Mouse (Mus musculus): ENCODE measurements around the gene Gm49416. TPM values are rescaled to one million over a fixed set of nuclear protein-coding genes. Genes with fewer than 3 reads are reported as not detected.

Gene Gm49416
- polyA plus RNA-seq, 1 experiment from 2014 or later, result not detected

DNA sequence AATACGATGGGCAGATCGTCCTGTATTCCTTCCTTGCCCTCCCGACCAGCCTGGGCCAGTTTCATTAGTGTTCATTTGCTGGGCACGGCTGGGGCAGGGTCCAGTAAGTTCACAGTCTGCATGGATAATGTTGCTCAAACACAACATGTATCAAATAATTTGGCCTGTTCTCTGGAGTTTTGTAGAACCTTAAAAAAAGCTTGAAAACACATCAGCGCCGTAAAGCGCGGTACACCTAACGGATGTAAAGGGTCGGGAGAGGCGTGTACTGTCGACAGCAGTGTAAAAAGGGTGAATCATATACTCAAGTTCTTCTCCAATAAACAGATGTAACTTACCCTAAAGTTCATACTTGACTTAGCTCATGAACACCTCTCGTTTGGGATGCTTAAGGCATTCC is 9.8 kb downstream of the Gm49416 start:
- H3K9ac ChIP-seq (ENCODE audit: low read length), result peak overlapping the region; percentile 97
- H3K4me2 ChIP-seq (ENCODE audit: low read depth, severe bottlenecking), result peak overlapping the region; percentile 71
- no peaks in the 10 kb centered on the region for H3K9me3 ChIP-seq (ENCODE audit: control insufficient read depth, low read length)
- DNase-seq (ENCODE audit: low spot score), result no peak
- WGBS, result 13% methylated on average over 13 of the region's 13 CpGs
- H3K4me3 ChIP-seq (ENCODE audit: low read depth, low read length), result peak overlapping the region; percentile 98
- peaks cover 15% of the 10 kb centered on the region; the same call in 1 of the 2 replicates for H3K4me1 ChIP-seq (ENCODE audit: control insufficient read depth, insufficient read depth, low read length)
- peak overlapping the region; percentile 72; the same call in 1 of the 2 replicates for H3K27ac ChIP-seq (replicated peaks; ENCODE audit: low read depth, low read length)
- H3K27me3 ChIP-seq (ENCODE audit: control insufficient read depth, insufficient read depth, low read length), result no peaks in the 10 kb centered on the region
- no peak for ATAC-seq (ENCODE audit: insufficient number of reproducible peaks, low FRiP score, low TSS enrichment, low read depth)
- H3K36me3 ChIP-seq (ENCODE audit: control insufficient read depth, insufficient read depth, low read length), result peaks cover 24% of the 10 kb centered on the region

GRCm38 (mm10) chr19:8899079-8899478 is 10.4 kb downstream of the Gm49416 start:
- no peaks in the 10 kb centered on the region for H3K9me3 ChIP-seq (ENCODE audit: control insufficient read depth, low read length)
- H3K4me2 ChIP-seq (ENCODE audit: low read depth, severe bottlenecking), result peak overlapping the region; percentile 71
- H3K27me3 ChIP-seq (ENCODE audit: control insufficient read depth, insufficient read depth, low read length), result no peaks in the 10 kb centered on the region
- no peak overlapping the region for H3K27ac ChIP-seq (replicated peaks; ENCODE audit: low read depth, low read length)
- H3K4me3 ChIP-seq (ENCODE audit: low read depth, low read length), result peak overlapping the region; percentile 98
- H3K4me1 ChIP-seq (ENCODE audit: control insufficient read depth, insufficient read depth, low read length), result peaks cover 15% of the 10 kb centered on the region; the same call in 1 of the 2 replicates
- ATAC-seq (ENCODE audit: insufficient number of reproducible peaks, low FRiP score, low TSS enrichment, low read depth) (no peak), DNase-seq (ENCODE audit: low spot score) (no peak)
- peaks cover 24% of the 10 kb centered on the region for H3K36me3 ChIP-seq (ENCODE audit: control insufficient read depth, insufficient read depth, low read length)
- peak overlapping the region; percentile 97 for H3K9ac ChIP-seq (ENCODE audit: low read length)
- WGBS, result 63% methylated on average over 3 of the region's 3 CpGs

- Histone ChIP-seq H3K4me2 (ENCODE audit: low read depth, severe bottlenecking) (no peak overlapping the region), H3K4me1 (ENCODE audit: control insufficient read depth, insufficient read depth, low read length) (peaks cover 7% of the 10 kb centered on the region; the same call in 1 of the 2 replicates), H3K27ac (replicated peaks; ENCODE audit: low read depth, low read length) (no peak overlapping the region), H3K4me3 (ENCODE audit: low read depth, low read length) (no peak overlapping the region), H3K36me3 (ENCODE audit: control insufficient read depth, insufficient read depth, low read length) (peaks cover 29% of the 10 kb centered on the region), H3K9ac (ENCODE audit: low read length) (no peak overlapping the region), H3K9me3 (ENCODE audit: control insufficient read depth, low read length) (no peaks in the 10 kb centered on the region), H3K27me3 (ENCODE audit: control insufficient read depth, insufficient read depth, low read length) (no peaks in the 10 kb centered on the region)
- no peak for ATAC-seq (ENCODE audit: insufficient number of reproducible peaks, low FRiP score, low TSS enrichment, low read depth)
- DNase-seq (ENCODE audit: low spot score), result no peak
- WGBS, result 93% methylated on average over 5 of the region's 5 CpGs
These were observed 14.7 kb downstream of the Gm49416 start for GRCm38 (mm10) chr19:8903412-8903811.

DNA sequence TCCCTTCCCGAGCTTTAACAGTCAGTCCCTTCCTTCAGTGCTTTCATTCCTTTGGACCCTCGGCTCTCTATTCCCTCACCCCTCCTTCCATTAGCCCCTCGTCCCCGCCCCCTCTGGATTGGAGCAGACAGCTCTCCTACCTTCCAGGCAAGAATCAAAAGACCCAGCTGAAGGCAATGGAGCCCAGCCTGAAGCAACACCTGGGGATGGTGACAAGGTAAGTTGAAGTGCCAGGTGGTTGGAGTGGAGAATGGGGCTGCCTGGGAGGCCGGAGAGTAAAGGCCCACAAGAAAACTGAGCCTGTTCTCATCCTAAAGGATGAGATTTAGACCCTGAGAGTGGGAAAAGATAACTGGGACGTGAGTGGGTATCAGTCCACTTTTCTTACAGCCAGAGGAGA is 19.8 kb downstream of the Gm49416 start:
- ATAC-seq (ENCODE audit: insufficient number of reproducible peaks, low FRiP score, low TSS enrichment, low read depth), result no peak
- H3K4me3 ChIP-seq (ENCODE audit: low read depth, low read length), result no peak overlapping the region

DNA sequence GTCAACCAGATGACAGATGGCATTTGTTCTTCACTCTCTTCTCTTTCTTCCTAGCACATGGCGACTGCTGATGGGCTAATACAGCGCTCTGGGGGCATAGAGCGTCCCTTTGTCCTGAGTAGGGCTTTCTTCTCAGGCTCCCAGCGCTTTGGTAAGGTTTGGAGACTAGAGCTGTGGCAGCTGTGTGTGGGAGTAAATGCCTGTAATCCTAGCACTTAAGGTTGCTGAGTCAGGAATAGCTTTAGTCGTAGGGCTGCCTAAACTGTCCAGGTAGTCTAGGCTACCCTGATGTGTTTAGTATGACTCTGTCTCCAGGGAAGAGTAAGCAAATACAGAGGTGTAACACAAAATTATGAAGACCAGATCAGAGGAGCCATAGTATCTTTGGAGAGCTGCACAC is 23.1 kb downstream of the Gm49416 start:
- no peaks in the 10 kb centered on the region for H3K4me1 ChIP-seq (ENCODE audit: control insufficient read depth, insufficient read depth, low read length)
- DNase-seq (ENCODE audit: low spot score) (no peak), ATAC-seq (ENCODE audit: insufficient number of reproducible peaks, low FRiP score, low TSS enrichment, low read depth) (no peak)
- no peak overlapping the region for H3K4me2 ChIP-seq (ENCODE audit: low read depth, severe bottlenecking)
- no peak overlapping the region for H3K9ac ChIP-seq (ENCODE audit: low read length)
- no peaks in the 10 kb centered on the region for H3K9me3 ChIP-seq (ENCODE audit: control insufficient read depth, low read length)
- 93% methylated on average over 5 of the region's 5 CpGs for WGBS
- no peak overlapping the region for H3K27ac ChIP-seq (replicated peaks; ENCODE audit: low read depth, low read length)
- no peaks in the 10 kb centered on the region for H3K27me3 ChIP-seq (ENCODE audit: control insufficient read depth, insufficient read depth, low read length)
- H3K4me3 ChIP-seq (ENCODE audit: low read depth, low read length), result no peak overlapping the region
- peaks cover 65% of the 10 kb centered on the region for H3K36me3 ChIP-seq (ENCODE audit: control insufficient read depth, insufficient read depth, low read length)

More for the DNA sequence above, 19.8 kb downstream of the Gm49416 start:
- Histone ChIP-seq H3K27ac (replicated peaks; ENCODE audit: low read depth, low read length) (no peak overlapping the region), H3K36me3 (ENCODE audit: control insufficient read depth, insufficient read depth, low read length) (peaks cover 50% of the 10 kb centered on the region), H3K4me1 (ENCODE audit: control insufficient read depth, insufficient read depth, low read length) (no peaks in the 10 kb centered on the region), H3K27me3 (ENCODE audit: control insufficient read depth, insufficient read depth, low read length) (no peaks in the 10 kb centered on the region), H3K4me2 (ENCODE audit: low read depth, severe bottlenecking) (no peak overlapping the region), H3K9me3 (ENCODE audit: control insufficient read depth, low read length) (no peaks in the 10 kb centered on the region), H3K9ac (ENCODE audit: low read length) (no peak overlapping the region)
- WGBS, result 90% methylated on average over 6 of the region's 6 CpGs
- no peak for DNase-seq (ENCODE audit: low spot score)

DNA sequence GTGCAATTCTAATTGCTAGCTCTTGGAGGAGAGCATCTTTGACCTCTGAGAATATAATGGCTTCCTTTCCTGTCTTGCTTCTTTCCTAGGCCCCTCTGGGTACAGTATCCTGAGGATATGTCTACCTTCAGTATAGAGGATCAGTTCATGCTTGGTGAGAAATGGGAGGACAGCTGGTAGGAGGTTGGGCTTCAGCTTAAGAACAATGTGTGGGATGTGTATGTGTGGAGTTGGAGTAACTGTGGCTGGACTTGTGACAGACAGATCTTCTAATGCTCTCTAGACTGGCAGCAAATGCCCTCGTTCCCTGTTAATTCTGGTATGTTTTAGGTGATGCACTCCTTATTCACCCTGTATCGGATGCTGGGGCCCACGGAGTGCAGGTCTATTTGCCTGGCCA is 25.5 kb downstream of the Gm49416 start:
- Histone ChIP-seq H3K9me3 (ENCODE audit: control insufficient read depth, low read length) (no peaks in the 10 kb centered on the region), H3K4me1 (ENCODE audit: control insufficient read depth, insufficient read depth, low read length) (no peaks in the 10 kb centered on the region), H3K4me3 (ENCODE audit: low read depth, low read length) (no peak overlapping the region), H3K9ac (ENCODE audit: low read length) (no peak overlapping the region), H3K27ac (replicated peaks; ENCODE audit: low read depth, low read length) (no peak overlapping the region), H3K27me3 (ENCODE audit: control insufficient read depth, insufficient read depth, low read length) (no peaks in the 10 kb centered on the region), H3K4me2 (ENCODE audit: low read depth, severe bottlenecking) (no peak overlapping the region), H3K36me3 (ENCODE audit: control insufficient read depth, insufficient read depth, low read length) (peaks cover 48% of the 10 kb centered on the region)
- no peak for ATAC-seq (ENCODE audit: insufficient number of reproducible peaks, low FRiP score, low TSS enrichment, low read depth)
- no peak for DNase-seq (ENCODE audit: low spot score)
- WGBS, result 92% methylated on average over 3 of the region's 3 CpGs

GRCm38 (mm10) chr19:8919000-8919399 is 30.3 kb downstream of the Gm49416 start:
- H3K4me2 ChIP-seq (ENCODE audit: low read depth, severe bottlenecking), result no peak overlapping the region
- ATAC-seq (ENCODE audit: insufficient number of reproducible peaks, low FRiP score, low TSS enrichment, low read depth) (no peak), DNase-seq (ENCODE audit: low spot score) (no peak)
- no peaks in the 10 kb centered on the region for H3K4me1 ChIP-seq (ENCODE audit: control insufficient read depth, insufficient read depth, low read length)
- no peaks in the 10 kb centered on the region for H3K27me3 ChIP-seq (ENCODE audit: control insufficient read depth, insufficient read depth, low read length)
- WGBS, result 95% methylated on average over 3 of the region's 3 CpGs
- H3K9ac ChIP-seq (ENCODE audit: low read length), result no peak overlapping the region
- H3K27ac ChIP-seq (replicated peaks; ENCODE audit: low read depth, low read length), result no peak overlapping the region
- no peak overlapping the region for H3K4me3 ChIP-seq (ENCODE audit: low read depth, low read length)
- peaks cover 21% of the 10 kb centered on the region; the same call in 1 of the 2 replicates for H3K36me3 ChIP-seq (ENCODE audit: control insufficient read depth, insufficient read depth, low read length)
- H3K9me3 ChIP-seq (ENCODE audit: control insufficient read depth, low read length), result no peaks in the 10 kb centered on the region

DNA sequence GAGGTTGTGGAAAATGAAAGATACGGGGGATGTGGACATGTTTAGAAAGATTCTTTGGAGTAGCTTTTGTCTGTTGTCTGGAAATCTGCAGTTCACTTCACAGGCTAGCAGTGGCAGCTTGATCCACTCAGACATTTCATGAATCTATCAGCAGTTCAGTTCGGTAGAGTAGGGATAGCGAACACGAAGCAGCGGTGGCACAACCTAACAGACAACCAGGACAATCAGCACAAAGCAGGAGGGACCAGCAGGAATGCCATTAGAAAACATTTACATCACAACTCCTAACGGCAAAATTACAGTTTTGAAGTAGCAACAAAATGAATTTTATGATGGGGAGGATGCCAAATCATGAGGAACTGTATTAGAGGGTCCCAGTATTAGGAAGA is 31.0 kb downstream of the Gm49416 start:
- peak overlapping the region; percentile 77 for H3K4me3 ChIP-seq (ENCODE audit: low read depth, low read length)
- peak overlapping the region; percentile 42; the same call in 1 of the 2 replicates for H3K27ac ChIP-seq (replicated peaks; ENCODE audit: low read depth, low read length)
- H3K9ac ChIP-seq (ENCODE audit: low read length), result no peak overlapping the region
- 72% methylated on average over 6 of the region's 6 CpGs for WGBS
- no peaks in the 10 kb centered on the region for H3K4me1 ChIP-seq (ENCODE audit: control insufficient read depth, insufficient read depth, low read length)
- ATAC-seq (ENCODE audit: insufficient number of reproducible peaks, low FRiP score, low TSS enrichment, low read depth) (no peak), DNase-seq (ENCODE audit: low spot score) (no peak)
- peaks cover 14% of the 10 kb centered on the region; the same call in 1 of the 2 replicates for H3K36me3 ChIP-seq (ENCODE audit: control insufficient read depth, insufficient read depth, low read length)
- H3K4me2 ChIP-seq (ENCODE audit: low read depth, severe bottlenecking), result peak overlapping the region; percentile 66
- no peaks in the 10 kb centered on the region for H3K9me3 ChIP-seq (ENCODE audit: control insufficient read depth, low read length)
- no peaks in the 10 kb centered on the region for H3K27me3 ChIP-seq (ENCODE audit: control insufficient read depth, insufficient read depth, low read length)
